Mouse (Mus musculus): ENCODE data around the gene Olfr713.

Gene Olfr713

GRCm38 (mm10) chr7:107030874-107031273 lies at the start of gene Olfr713:
Olfr713 (plus strand) TSS chr7:107031174.
- DNase-seq (ENCODE audit: low spot score): no peak

- DNase-seq (ENCODE audit: low spot score): no peak
Measured at GRCm38 (mm10) chr7:106985236-106985635, 45.7 kb upstream of the Olfr713 start.

- DNase-seq (ENCODE audit: low spot score): no peak
Measured at GRCm38 (mm10) chr7:107000798-107001197, 30.2 kb upstream of the Olfr713 start.

- no peak for DNase-seq (ENCODE audit: low spot score)
Measured at GRCm38 (mm10) chr7:107004169-107004568, 26.8 kb upstream of the Olfr713 start.

- no peak for DNase-seq (ENCODE audit: low spot score)
Measured at GRCm38 (mm10) chr7:107005972-107006371, 25.0 kb upstream of the Olfr713 start, which contains the start of gene Olfr2. Olfr2 (minus strand) TSS chr7:107006072.

GRCm38 (mm10) chr7:107039934-107040563 lies 9.1 kb downstream of the Olfr713 start:
- DNase-seq (ENCODE audit: low spot score): no peak

- no peak for DNase-seq (ENCODE audit: low spot score)
Measured at GRCm38 (mm10) chr7:107043136-107043535, 12.2 kb downstream of the Olfr713 start.

- no peak for DNase-seq (ENCODE audit: low spot score)
Measured at GRCm38 (mm10) chr7:107044407-107044806, 13.4 kb downstream of the Olfr713 start.

- DNase-seq (ENCODE audit: low spot score): peak; percentile 82
Measured at GRCm38 (mm10) chr7:107045833-107046232, 14.9 kb downstream of the Olfr713 start.

GRCm38 (mm10) chr7:107047578-107047977 lies 16.6 kb downstream of the Olfr713 start:
- no peak for DNase-seq (ENCODE audit: low spot score)

GRCm38 (mm10) chr7:107070681-107071080 lies 39.7 kb downstream of the Olfr713 start, which contains the start of gene Olfr714:
Olfr714 (plus strand) TSS chr7:107070981.
- no peak for DNase-seq (ENCODE audit: low spot score)

Data from retina, embryonic 14.5 days (tissue).